Mouse (Mus musculus): ENCODE data around the gene Ier3. TPM values are rescaled to one million over a fixed set of nuclear protein-coding genes. Genes with fewer than 3 reads are reported as not detected.

The Ier3 gene
- polyA plus RNA-seq, 1 experiment from 2014 or later = 2.4 TPM

DNA sequence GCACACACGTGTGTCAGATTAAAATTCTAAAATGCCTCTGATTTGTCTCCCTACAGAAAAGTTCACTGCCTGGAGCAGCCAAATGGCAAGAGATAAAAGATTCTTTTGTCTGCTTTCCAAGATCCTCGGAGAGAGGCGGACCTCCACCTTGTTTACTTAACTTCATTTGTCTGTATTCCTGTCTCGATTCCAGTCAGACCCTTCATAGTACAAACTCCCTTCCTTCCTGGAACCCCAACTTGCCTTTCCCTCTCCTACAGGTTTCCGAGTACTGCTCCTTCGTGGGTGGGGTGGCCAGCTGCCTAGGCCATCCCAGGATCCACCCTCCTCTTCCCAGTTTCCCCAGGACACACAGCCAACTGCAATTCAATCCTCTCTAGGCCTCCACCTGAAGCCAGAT is 18.5 kb upstream of the Ier3 start:
- ATAC-seq (replicated peaks; ENCODE audit: low FRiP score) (no peak), DNase-seq (ENCODE audit: low spot score) (no peak)
- no peaks in the 10 kb centered on the region for H3K4me1 ChIP-seq (replicated peaks; ENCODE audit: control insufficient read depth, insufficient read depth, low read length)
- no peaks in the 10 kb centered on the region for H3K36me3 ChIP-seq (ENCODE audit: control insufficient read depth, insufficient read depth, low read length)
- no peak overlapping the region for H3K4me2 ChIP-seq (ENCODE audit: low read depth, low read length, severe bottlenecking)
- H3K27ac ChIP-seq (ENCODE audit: low read depth, low read length) = no peak overlapping the region
- H3K27me3 ChIP-seq (ENCODE audit: control insufficient read depth, insufficient read depth, low read length) = no peaks in the 10 kb centered on the region
- WGBS = 59% methylated on average over 6 of the region's 6 CpGs
- H3K4me3 ChIP-seq (ENCODE audit: low read depth, low read length) = no peak overlapping the region
- H3K9ac ChIP-seq (ENCODE audit: low read length) = no peak overlapping the region
- H3K9me3 ChIP-seq (ENCODE audit: control insufficient read depth, low read length) = no peaks in the 10 kb centered on the region

- Histone ChIP-seq H3K27ac (ENCODE audit: low read depth, low read length) (no peak overlapping the region), H3K27me3 (ENCODE audit: control insufficient read depth, insufficient read depth, low read length) (no peaks in the 10 kb centered on the region), H3K36me3 (ENCODE audit: control insufficient read depth, insufficient read depth, low read length) (no peaks in the 10 kb centered on the region), H3K4me3 (ENCODE audit: low read depth, low read length) (no peak overlapping the region), H3K4me1 (replicated peaks; ENCODE audit: control insufficient read depth, insufficient read depth, low read length) (no peaks in the 10 kb centered on the region), H3K4me2 (ENCODE audit: low read depth, low read length, severe bottlenecking) (no peak overlapping the region), H3K9me3 (ENCODE audit: control insufficient read depth, low read length) (no peaks in the 10 kb centered on the region), H3K9ac (ENCODE audit: low read length) (no peak overlapping the region)
- ATAC-seq (replicated peaks; ENCODE audit: low FRiP score) = no peak
- 87% methylated on average over 4 of the region's 4 CpGs for WGBS
- no peak for DNase-seq (ENCODE audit: low spot score)
These were observed 17.6 kb upstream of the Ier3 start for GRCm38 (mm10) chr17:35803858-35804399.

DNA sequence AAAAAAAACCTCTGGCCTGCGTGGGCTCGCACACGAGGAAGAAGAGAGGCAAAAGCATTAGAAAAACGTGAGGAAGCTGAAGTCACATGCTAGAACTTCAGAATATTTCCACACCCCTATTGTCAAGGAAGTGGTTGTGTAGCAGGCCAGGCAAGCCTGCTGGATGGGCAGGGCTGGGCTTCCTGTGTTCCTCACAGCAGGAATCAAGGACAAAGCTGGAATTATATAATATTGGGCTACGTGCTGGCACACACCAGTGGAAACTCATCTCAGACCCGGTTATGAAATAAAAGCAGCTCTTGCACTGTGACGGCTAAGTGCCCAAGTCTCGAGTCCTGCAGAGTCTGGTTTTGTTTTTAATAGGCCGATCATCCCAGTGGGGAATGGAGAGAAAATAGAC is 13.4 kb upstream of the Ier3 start:
- Histone ChIP-seq H3K36me3 (ENCODE audit: control insufficient read depth, insufficient read depth, low read length) (no peaks in the 10 kb centered on the region), H3K9me3 (ENCODE audit: control insufficient read depth, low read length) (no peaks in the 10 kb centered on the region), H3K27me3 (ENCODE audit: control insufficient read depth, insufficient read depth, low read length) (no peaks in the 10 kb centered on the region), H3K4me3 (ENCODE audit: low read depth, low read length) (no peak overlapping the region), H3K4me1 (replicated peaks; ENCODE audit: control insufficient read depth, insufficient read depth, low read length) (no peaks in the 10 kb centered on the region), H3K4me2 (ENCODE audit: low read depth, low read length, severe bottlenecking) (no peak overlapping the region), H3K9ac (ENCODE audit: low read length) (no peak overlapping the region), H3K27ac (ENCODE audit: low read depth, low read length) (no peak overlapping the region)
- DNase-seq (ENCODE audit: low spot score) (no peak), ATAC-seq (replicated peaks; ENCODE audit: low FRiP score) (no peak)
- 76% methylated on average over 9 of the region's 9 CpGs for WGBS

DNA sequence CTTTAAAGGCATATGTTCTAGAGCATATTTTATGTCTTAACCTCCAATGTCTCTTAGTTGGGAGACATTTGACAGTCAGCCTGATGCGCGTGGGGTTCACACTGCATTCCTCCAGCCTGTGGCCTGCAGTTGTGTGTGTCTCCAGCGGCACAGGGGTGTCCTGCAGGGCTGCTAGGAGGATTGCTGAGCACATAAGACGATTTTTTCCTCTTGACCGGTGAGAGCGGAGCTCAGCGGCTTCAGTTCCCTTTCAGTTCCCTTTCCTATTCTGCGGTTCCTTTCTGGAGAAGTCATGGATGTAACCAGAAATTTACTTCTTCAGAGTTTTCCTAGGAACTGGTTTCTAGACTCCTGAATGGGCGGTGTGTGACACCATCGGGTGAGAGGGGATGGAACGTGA is 12.1 kb upstream of the Ier3 start:
- H3K36me3 ChIP-seq (ENCODE audit: control insufficient read depth, insufficient read depth, low read length) = no peaks in the 10 kb centered on the region
- no peak overlapping the region for H3K27ac ChIP-seq (ENCODE audit: low read depth, low read length)
- H3K4me2 ChIP-seq (ENCODE audit: low read depth, low read length, severe bottlenecking) = no peak overlapping the region
- no peak for DNase-seq (ENCODE audit: low spot score)
- no peaks in the 10 kb centered on the region for H3K9me3 ChIP-seq (ENCODE audit: control insufficient read depth, low read length)
- 87% methylated on average over 11 of the region's 11 CpGs for WGBS
- H3K27me3 ChIP-seq (ENCODE audit: control insufficient read depth, insufficient read depth, low read length) = no peaks in the 10 kb centered on the region
- no peak for ATAC-seq (replicated peaks; ENCODE audit: low FRiP score)
- no peak overlapping the region for H3K9ac ChIP-seq (ENCODE audit: low read length)
- no peaks in the 10 kb centered on the region for H3K4me1 ChIP-seq (replicated peaks; ENCODE audit: control insufficient read depth, insufficient read depth, low read length)
- no peak overlapping the region for H3K4me3 ChIP-seq (ENCODE audit: low read depth, low read length)

DNA sequence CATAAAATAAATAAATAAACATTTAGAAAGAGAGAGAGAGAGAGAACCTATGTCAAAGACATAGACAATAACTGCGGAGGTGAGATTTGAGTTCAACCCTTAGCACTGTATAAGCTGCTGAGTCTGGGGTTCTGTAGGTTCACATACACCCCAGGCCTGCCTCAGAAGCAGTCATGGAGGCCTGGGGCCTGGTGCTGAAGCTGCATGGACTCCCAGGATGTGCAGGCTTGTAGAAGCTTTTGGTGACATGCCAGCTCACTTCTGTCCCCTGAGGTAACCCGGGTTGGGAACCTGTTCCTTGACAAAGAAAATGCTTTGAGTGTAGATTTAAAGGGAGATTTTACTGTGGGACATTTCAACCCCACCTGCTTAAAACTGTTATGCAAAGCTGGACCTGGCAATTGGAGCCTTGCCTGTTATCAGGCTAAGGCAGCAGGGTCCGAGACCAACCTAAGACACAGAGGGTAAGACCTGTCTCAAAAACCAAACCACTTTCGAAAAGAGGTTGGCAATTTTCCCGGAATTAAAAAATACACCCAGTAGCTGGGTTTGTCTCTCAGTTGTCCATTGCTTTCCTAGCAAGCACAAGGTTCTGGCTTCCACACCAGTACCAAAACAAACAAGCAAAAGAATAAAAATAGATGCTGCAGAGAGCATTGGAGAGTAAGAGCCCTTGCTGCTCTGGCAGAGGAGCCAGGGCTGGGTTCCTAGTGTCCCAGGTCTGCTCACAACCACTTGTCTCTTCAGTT is 10.4 kb upstream of the Ier3 start:
- 90% methylated on average over 5 of the region's 5 CpGs for WGBS

GRCm38 (mm10) chr17:35812307-35812706 is 9.2 kb upstream of the Ier3 start:
- WGBS = 70% methylated on average over 5 of the region's 5 CpGs
- H3K4me2 ChIP-seq (ENCODE audit: low read depth, low read length, severe bottlenecking) = no peak overlapping the region
- ATAC-seq (replicated peaks; ENCODE audit: low FRiP score) (no peak), DNase-seq (ENCODE audit: low spot score) (no peak)
- no peaks in the 10 kb centered on the region for H3K9me3 ChIP-seq (ENCODE audit: control insufficient read depth, low read length)
- no peaks in the 10 kb centered on the region for H3K27me3 ChIP-seq (ENCODE audit: control insufficient read depth, insufficient read depth, low read length)
- H3K4me3 ChIP-seq (ENCODE audit: low read depth, low read length) = no peak overlapping the region
- H3K27ac ChIP-seq (ENCODE audit: low read depth, low read length) = no peak overlapping the region
- H3K4me1 ChIP-seq (replicated peaks; ENCODE audit: control insufficient read depth, insufficient read depth, low read length) = no peaks in the 10 kb centered on the region
- no peak overlapping the region for H3K9ac ChIP-seq (ENCODE audit: low read length)
- H3K36me3 ChIP-seq (ENCODE audit: control insufficient read depth, insufficient read depth, low read length) = no peaks in the 10 kb centered on the region

More for the DNA sequence above, 10.4 kb upstream of the Ier3 start:
- no peak overlapping the region for H3K27ac ChIP-seq (ENCODE audit: low read depth, low read length)
- H3K9ac ChIP-seq (ENCODE audit: low read length) = no peak overlapping the region
- H3K27me3 ChIP-seq (ENCODE audit: control insufficient read depth, insufficient read depth, low read length) = no peaks in the 10 kb centered on the region
- H3K4me1 ChIP-seq (replicated peaks; ENCODE audit: control insufficient read depth, insufficient read depth, low read length) = no peaks in the 10 kb centered on the region
- H3K36me3 ChIP-seq (ENCODE audit: control insufficient read depth, insufficient read depth, low read length) = no peaks in the 10 kb centered on the region
- DNase-seq (ENCODE audit: low spot score) (no peak), ATAC-seq (replicated peaks; ENCODE audit: low FRiP score) (no peak)
- H3K4me2 ChIP-seq (ENCODE audit: low read depth, low read length, severe bottlenecking) = no peak overlapping the region
- H3K9me3 ChIP-seq (ENCODE audit: control insufficient read depth, low read length) = no peaks in the 10 kb centered on the region
- H3K4me3 ChIP-seq (ENCODE audit: low read depth, low read length) = no peak overlapping the region

DNA sequence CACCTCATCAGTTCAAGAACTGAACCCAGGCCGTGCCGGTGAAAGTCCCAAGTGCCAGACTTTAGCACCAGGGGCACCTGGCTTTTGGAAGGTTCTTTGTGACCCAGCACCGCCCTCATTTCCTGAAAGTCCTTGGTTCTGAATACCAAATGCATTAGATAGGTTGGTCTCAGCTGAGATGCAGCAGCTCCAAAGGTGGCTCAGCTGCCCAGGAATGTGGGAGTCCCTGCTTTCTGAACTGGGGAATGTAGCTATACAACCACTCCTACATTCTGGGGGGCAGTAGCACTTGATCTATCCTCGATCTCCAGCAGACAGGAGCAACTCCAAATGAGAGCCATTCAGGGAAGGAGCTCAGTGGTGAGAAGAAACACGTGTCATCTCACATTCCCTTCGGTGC is 8.7 kb upstream of the Ier3 start:
- Histone ChIP-seq H3K27me3 (ENCODE audit: control insufficient read depth, insufficient read depth, low read length) (no peaks in the 10 kb centered on the region), H3K9ac (ENCODE audit: low read length) (no peak overlapping the region), H3K9me3 (ENCODE audit: control insufficient read depth, low read length) (no peaks in the 10 kb centered on the region), H3K4me1 (replicated peaks; ENCODE audit: control insufficient read depth, insufficient read depth, low read length) (no peaks in the 10 kb centered on the region), H3K4me2 (ENCODE audit: low read depth, low read length, severe bottlenecking) (no peak overlapping the region), H3K27ac (ENCODE audit: low read depth, low read length) (no peak overlapping the region), H3K4me3 (ENCODE audit: low read depth, low read length) (no peak overlapping the region), H3K36me3 (ENCODE audit: control insufficient read depth, insufficient read depth, low read length) (no peaks in the 10 kb centered on the region)
- no peak for ATAC-seq (replicated peaks; ENCODE audit: low FRiP score)
- DNase-seq (ENCODE audit: low spot score) = no peak
- 81% methylated on average over 6 of the region's 6 CpGs for WGBS

DNA sequence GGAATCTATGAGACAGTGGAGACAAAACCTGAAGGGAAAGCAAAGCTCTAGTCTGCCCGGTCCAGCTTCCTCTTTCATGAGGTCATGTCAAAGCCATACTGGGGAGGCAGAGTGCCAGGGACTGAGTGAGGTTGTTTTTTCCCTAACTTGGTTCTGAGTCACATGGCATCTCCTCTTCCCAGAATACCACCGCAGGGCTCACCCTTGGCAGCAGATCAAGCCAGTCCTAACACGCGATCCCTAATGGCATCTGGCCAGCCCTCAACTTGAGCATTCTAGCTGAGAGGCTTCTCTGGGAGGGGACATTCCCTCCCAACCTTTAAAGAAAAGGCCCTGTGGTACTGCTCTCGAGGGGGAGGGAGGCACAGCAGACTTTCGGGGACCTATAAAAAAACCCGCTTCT is 8.2 kb upstream of the Ier3 start:
- H3K4me3 ChIP-seq (ENCODE audit: low read depth, low read length) = no peak overlapping the region
- ATAC-seq (replicated peaks; ENCODE audit: low FRiP score) (no peak), DNase-seq (ENCODE audit: low spot score) (no peak)
- H3K4me1 ChIP-seq (replicated peaks; ENCODE audit: control insufficient read depth, insufficient read depth, low read length) = no peaks in the 10 kb centered on the region
- no peak overlapping the region for H3K9ac ChIP-seq (ENCODE audit: low read length)
- no peaks in the 10 kb centered on the region for H3K27me3 ChIP-seq (ENCODE audit: control insufficient read depth, insufficient read depth, low read length)
- 82% methylated on average over 7 of the region's 7 CpGs for WGBS
- no peak overlapping the region for H3K27ac ChIP-seq (ENCODE audit: low read depth, low read length)
- no peaks in the 10 kb centered on the region for H3K36me3 ChIP-seq (ENCODE audit: control insufficient read depth, insufficient read depth, low read length)
- no peaks in the 10 kb centered on the region for H3K9me3 ChIP-seq (ENCODE audit: control insufficient read depth, low read length)
- H3K4me2 ChIP-seq (ENCODE audit: low read depth, low read length, severe bottlenecking) = no peak overlapping the region

DNA sequence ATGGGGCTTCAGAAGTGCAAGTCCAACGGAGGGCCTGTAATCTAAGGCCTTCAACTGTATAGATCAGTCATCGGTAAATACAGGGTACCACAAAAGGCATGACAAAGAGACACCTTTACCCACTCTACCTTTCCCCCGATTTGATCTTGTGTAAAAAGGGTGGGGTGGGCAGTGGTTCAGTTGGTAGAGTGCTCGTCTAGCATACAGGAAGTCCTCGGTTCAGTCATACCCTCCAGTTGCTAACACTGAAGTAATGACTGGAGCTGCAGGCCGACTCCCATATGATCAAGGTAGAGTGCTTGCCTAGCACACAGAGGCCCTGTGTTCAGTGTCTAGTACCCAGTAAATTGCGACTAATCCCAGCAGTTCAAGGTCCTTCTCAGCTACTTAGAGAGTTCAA is 7.8 kb upstream of the Ier3 start:
- H3K4me2 ChIP-seq (ENCODE audit: low read depth, low read length, severe bottlenecking) = no peak overlapping the region
- H3K4me3 ChIP-seq (ENCODE audit: low read depth, low read length) = no peak overlapping the region
- no peaks in the 10 kb centered on the region for H3K36me3 ChIP-seq (ENCODE audit: control insufficient read depth, insufficient read depth, low read length)
- H3K4me1 ChIP-seq (replicated peaks; ENCODE audit: control insufficient read depth, insufficient read depth, low read length) = no peaks in the 10 kb centered on the region
- WGBS = 89% methylated on average over 7 of the region's 7 CpGs
- no peak overlapping the region for H3K9ac ChIP-seq (ENCODE audit: low read length)
- H3K9me3 ChIP-seq (ENCODE audit: control insufficient read depth, low read length) = no peaks in the 10 kb centered on the region
- no peak for DNase-seq (ENCODE audit: low spot score)
- H3K27ac ChIP-seq (ENCODE audit: low read depth, low read length) = no peak overlapping the region
- no peaks in the 10 kb centered on the region for H3K27me3 ChIP-seq (ENCODE audit: control insufficient read depth, insufficient read depth, low read length)
- no peak for ATAC-seq (replicated peaks; ENCODE audit: low FRiP score)
